In genomic region chr14:32317822-32318221, GRCm38 (mm10) we compare ENCODE assay signal across 14 mouse cellular contexts. TPM values are rescaled to one million over a fixed set of nuclear protein-coding genes. Genes with fewer than 3 reads are reported as not detected.
A peak's percentile ranks its signal among the peaks of the same experiment; 100 is the strongest.
DNase-seq lines count a peak whose midpoint lies in the region; ATAC-seq and TF ChIP-seq lines count a peak whose summit lies in the region.
"Had no signal": no experiment of that assay in that cellular context is flagged by ENCODE, and none has a peak within 500 bp of the region (broad histone marks: within the 10 kb centered on the region; RNA-seq: fewer than 3 reads in every experiment).

No protein-coding gene starts in this region.

- no peak for TF ChIP-seq CTCF in forebrain, postnatal 0 days (IDR thresholded peaks at IDR 0.05; ENCODE audit: low read depth)

- no peaks in the 10 kb centered on the region for H3K9me3 ChIP-seq in forebrain, postnatal 0 days (ENCODE audit: low read length)
- H3K9me3 ChIP-seq in forebrain, embryonic 16.5 days (ENCODE audit: control insufficient read depth, low read length), result no peaks in the 10 kb centered on the region
- no peaks in the 10 kb centered on the region for H3K9me3 ChIP-seq in ES-E14 (ENCODE audit: control insufficient read depth, insufficient read depth, low read depth, low read length)
- H3K9me3 ChIP-seq in embryonic facial prominence, embryonic 14.5 days (ENCODE audit: control insufficient read depth, low read length), result no peaks in the 10 kb centered on the region
- H3K9me3 ChIP-seq in midbrain, embryonic 16.5 days (replicated peaks; ENCODE audit: control insufficient read depth, low read length, poor library complexity, severe bottlenecking), result no peaks in the 10 kb centered on the region
- H3K9me3 ChIP-seq: embryonic facial prominence, embryonic 13.5 days; liver, embryonic 13.5 days had no signal

- ATAC-seq in forebrain, postnatal 0 days, result peak; percentile 64
- no peak for ATAC-seq in forebrain, embryonic 16.5 days
- no peak for ATAC-seq in embryonic facial prominence, embryonic 14.5 days (ENCODE audit: low read depth)
- no peak for ATAC-seq in midbrain, embryonic 16.5 days
- ATAC-seq in inflammation-experienced regulatory T-cells, adult 6 months, result no peak
- ATAC-seq: CD4-positive, CD25-positive, alpha-beta regulatory T cell, adult 4 months had no signal

- DNase-seq in forebrain, postnatal 0 days, result no peak
- peak; percentile 90 for DNase-seq in ES-E14 (ENCODE audit: low read depth, low spot score)
- peak; percentile 16 for DNase-seq in embryonic facial prominence, embryonic 14.5 days (ENCODE audit: low spot score)
- no peak for DNase-seq in lung, postnatal 14 days
- no peak for DNase-seq in heart, adult 18-20 months
- DNase-seq: kidney, adult 8-10 months; layer of hippocampus, adult 9-11 months; liver, embryonic 13.5 days; lung, postnatal 4 days had no signal

- no peak overlapping the region for H3K9ac ChIP-seq in forebrain, postnatal 0 days
- H3K9ac ChIP-seq in forebrain, embryonic 16.5 days (replicated peaks; ENCODE audit: low read depth, low read length), result no peak overlapping the region
- H3K9ac ChIP-seq in ES-E14 (ENCODE audit: insufficient read depth, low read depth, low read length, poor library complexity, severe bottlenecking), result peak overlapping the region; percentile 62
- H3K9ac ChIP-seq in embryonic facial prominence, embryonic 14.5 days (ENCODE audit: low read depth, low read length), result no peak overlapping the region
- H3K9ac ChIP-seq in midbrain, embryonic 16.5 days (ENCODE audit: low read depth, low read length), result no peak overlapping the region
- H3K9ac ChIP-seq: embryonic facial prominence, embryonic 13.5 days; liver, embryonic 13.5 days had no signal

- H3K4me1 ChIP-seq in forebrain, postnatal 0 days (ENCODE audit: insufficient read depth), result peaks cover 3% of the 10 kb centered on the region; the same call in 1 of the 2 replicates
- H3K4me1 ChIP-seq in forebrain, embryonic 16.5 days (replicated peaks; ENCODE audit: control insufficient read depth, insufficient read depth, low read length), result peaks cover 7% of the 10 kb centered on the region
- peaks cover 3 to 8% of the 10 kb centered on the region in 2 experiments; a peak in 3 of 4 replicates for H3K4me1 ChIP-seq in ES-E14 (ENCODE audit: control insufficient read depth in 2 of 2, insufficient read depth in 2 of 2, low read length in 2 of 2, poor library complexity in 1 of 2)
- H3K4me1 ChIP-seq in embryonic facial prominence, embryonic 14.5 days (ENCODE audit: control insufficient read depth, insufficient read depth, low read length), result peaks cover 5% of the 10 kb centered on the region; the same call in 1 of the 2 replicates
- H3K4me1 ChIP-seq in midbrain, embryonic 16.5 days (ENCODE audit: control insufficient read depth, insufficient read depth, low read length), result peaks cover 11% of the 10 kb centered on the region; the same call in 1 of the 2 replicates

- in situ Hi-C loops in ES-E14 (cut with MboI; ENCODE audit: low sequenced_read_pairs in 2 of 2, unreplicated experiment in 2 of 2), result no loop called here

- no peaks in the 10 kb centered on the region for H3K36me3 ChIP-seq in forebrain, postnatal 0 days (ENCODE audit: insufficient read depth)
- H3K36me3 ChIP-seq in forebrain, embryonic 16.5 days (ENCODE audit: control insufficient read depth, insufficient read depth), result no peaks in the 10 kb centered on the region
- H3K36me3 ChIP-seq in ES-E14 (ENCODE audit: control insufficient read depth, insufficient read depth, low read length, poor library complexity, severe bottlenecking), result no peaks in the 10 kb centered on the region
- no peaks in the 10 kb centered on the region for H3K36me3 ChIP-seq in embryonic facial prominence, embryonic 14.5 days (ENCODE audit: control insufficient read depth, insufficient read depth, low read length)
- no peaks in the 10 kb centered on the region for H3K36me3 ChIP-seq in midbrain, embryonic 16.5 days (ENCODE audit: control insufficient read depth, insufficient read depth, low read length)
- H3K36me3 ChIP-seq: embryonic facial prominence, embryonic 13.5 days; liver, embryonic 13.5 days had no signal

- no peak overlapping the region for H3K4me3 ChIP-seq in forebrain, postnatal 0 days (ENCODE audit: low read depth, low read length)
- no peak overlapping the region for H3K4me3 ChIP-seq in forebrain, embryonic 16.5 days (replicated peaks; ENCODE audit: low read length)
- H3K4me3 ChIP-seq in ES-E14 (ENCODE audit: insufficient read depth in 1 of 2, low read depth in 1 of 2, low read length in 2 of 2, poor library complexity in 1 of 2, severe bottlenecking in 1 of 2), result peak overlapping the region; percentile 73 to 96
- no peak overlapping the region for H3K4me3 ChIP-seq in embryonic facial prominence, embryonic 14.5 days (ENCODE audit: low read depth, low read length)
- peak overlapping the region; percentile 12; the same call in 1 of the 2 replicates for H3K4me3 ChIP-seq in midbrain, embryonic 16.5 days (ENCODE audit: low read depth, low read length)
- H3K4me3 ChIP-seq: embryonic facial prominence, embryonic 13.5 days; liver, embryonic 13.5 days had no signal

- no peaks in the 10 kb centered on the region for H3K27me3 ChIP-seq in forebrain, postnatal 0 days (ENCODE audit: insufficient read depth, low read length)
- H3K27me3 ChIP-seq in forebrain, embryonic 16.5 days (replicated peaks; ENCODE audit: control insufficient read depth, insufficient read depth, low read length), result no peaks in the 10 kb centered on the region
- no peaks in the 10 kb centered on the region for H3K27me3 ChIP-seq in embryonic facial prominence, embryonic 14.5 days (replicated peaks; ENCODE audit: control insufficient read depth, insufficient read depth, low read length)
- H3K27me3 ChIP-seq in midbrain, embryonic 16.5 days (ENCODE audit: control insufficient read depth, insufficient read depth, low read depth, low read length), result no peaks in the 10 kb centered on the region
- H3K27me3 ChIP-seq: embryonic facial prominence, embryonic 13.5 days had no signal

- H3K4me2 ChIP-seq in forebrain, postnatal 0 days (ENCODE audit: low read depth), result no peak overlapping the region
- H3K4me2 ChIP-seq in forebrain, embryonic 16.5 days (ENCODE audit: low read length), result no peak overlapping the region
- H3K4me2 ChIP-seq in embryonic facial prominence, embryonic 14.5 days (ENCODE audit: low read depth, low read length), result no peak overlapping the region
- peak overlapping the region; percentile 23 for H3K4me2 ChIP-seq in midbrain, embryonic 16.5 days (ENCODE audit: low read length)
- H3K4me2 ChIP-seq: embryonic facial prominence, embryonic 13.5 days; liver, embryonic 13.5 days had no signal

- no peak overlapping the region for H3K27ac ChIP-seq in forebrain, postnatal 0 days (ENCODE audit: low read depth, low read length)
- H3K27ac ChIP-seq in forebrain, embryonic 16.5 days (ENCODE audit: low read length), result no peak overlapping the region
- no peak overlapping the region for H3K27ac ChIP-seq in ES-E14 (ENCODE audit: insufficient read depth, low read depth, low read length, poor library complexity, severe bottlenecking)
- no peak overlapping the region for H3K27ac ChIP-seq in embryonic facial prominence, embryonic 14.5 days (replicated peaks; ENCODE audit: low read depth, low read length)
- H3K27ac ChIP-seq in midbrain, embryonic 16.5 days (ENCODE audit: low read length), result no peak overlapping the region
- H3K27ac ChIP-seq: embryonic facial prominence, embryonic 13.5 days; liver, embryonic 13.5 days had no signal

- 6% methylated on average over 4 of the region's 4 CpGs for WGBS in forebrain, postnatal 0 days
- 8% methylated on average over 4 of the region's 4 CpGs for WGBS in forebrain, embryonic 16.5 days
- WGBS in embryonic facial prominence, embryonic 14.5 days, result 13% methylated on average over 4 of the region's 4 CpGs
- 7% methylated on average over 4 of the region's 4 CpGs for WGBS in midbrain, embryonic 16.5 days

TF ChIP-seq in ES-E14, 5 proteins besides CTCF, POLR2A, EP300 and RAD21:
- no peak for TF ChIP-seq ZNF384 (IDR thresholded peaks at IDR 0.05; ENCODE audit: low read depth, low read length)
- TF ChIP-seq HCFC1 (IDR thresholded peaks at IDR 0.05; ENCODE audit: borderline replicate concordance, insufficient read depth, low read length), result no peak
- TF ChIP-seq ZC3H11A (IDR thresholded peaks at IDR 0.05; ENCODE audit: borderline replicate concordance, low read depth, low read length), result no peak

RNA-seq across cellular contexts. Expression of gene Ogdhl, which starts 4.0 kb away (rescaled TPM):
- total RNA-seq in forebrain, postnatal 0 days (2014; rRNA removed), result 23.2 and 32.0 TPM in 2 replicates
- polyA plus RNA-seq in forebrain, postnatal 0 days (2015; fragmentation: Nextera tagmentation; extraction: Ambion mirVana), result 17.5 and 23.3 TPM in 2 replicates
- 25.2 and 29.6 TPM in 2 replicates for polyA plus RNA-seq in forebrain, embryonic 16.5 days (2015; fragmentation: Nextera tagmentation; extraction: Ambion mirVana)
- total RNA-seq in ES-E14 (2012; rRNA removed), result 46.6 and 77.5 TPM in 2 replicates
- 9.5 and 10.5 TPM in 2 replicates for polyA plus RNA-seq in embryonic facial prominence, embryonic 14.5 days (2014; fragmentation: Nextera tagmentation; extraction: Ambion mirVana)
- polyA plus RNA-seq in midbrain, embryonic 16.5 days (2015; fragmentation: Nextera tagmentation; extraction: Ambion mirVana), result 31.3 and 32.7 TPM in 2 replicates
- polyA plus RNA-seq in inflammation-experienced regulatory T-cells, adult 6 months (2017; shearing (Covaris generic)), result under 1 TPM in 2 of 3 experiments, not detected in 1; 0.09 to 0.13 TPM
- total RNA-seq in heart, adult 18-20 months (2021), result 10 to 100 TPM; 70.4 to 86.7 TPM
- polyA plus RNA-seq: CD4-positive, CD25-positive, alpha-beta regulatory T cell, adult 4 months had no signal

Comparison
In these comparisons a context has a peak if more than half of its experiments do, and no peak if none do; other contexts are left out.
1. DNase-seq: peak in ES-E14 (single experiment) and embryonic facial prominence, embryonic 14.5 days (single experiment); none in forebrain, postnatal 0 days (single experiment), lung, postnatal 14 days (single experiment) and heart, adult 18-20 months (0 of 2).
2. H3K4me3 ChIP-seq: peak in ES-E14 (2 of 2) and midbrain, embryonic 16.5 days (single experiment); none in forebrain, postnatal 0 days (single experiment), forebrain, embryonic 16.5 days (single experiment) and embryonic facial prominence, embryonic 14.5 days (single experiment).